Mouse (Mus musculus): ENCODE measurements around the gene Crispld2. TPM values are rescaled to one million over a fixed set of nuclear protein-coding genes. Genes with fewer than 3 reads are reported as not detected.

The Crispld2 gene
- total RNA-seq, 2 experiments from 2014 or later = 2.2 to 2.9 TPM

GRCm38 (mm10) chr8:120065611-120066010 is 73.4 kb downstream of the Crispld2 start:
- no peak for DNase-seq (ENCODE audit: low spot score in 2 of 2)

GRCm38 (mm10) chr8:120066226-120066625 is 74.0 kb downstream of the Crispld2 start:
- DNase-seq (ENCODE audit: low spot score in 2 of 2) = no peak

- no peak for DNase-seq (ENCODE audit: low spot score in 2 of 2)
Observed at GRCm38 (mm10) chr8:120067936-120068668, 75.9 kb downstream of the Crispld2 start.

GRCm38 (mm10) chr8:120071684-120072083 is 79.4 kb downstream of the Crispld2 start:
- DNase-seq (ENCODE audit: low spot score in 2 of 2) = peak; percentile 88 to 91

GRCm38 (mm10) chr8:120072259-120072658 is 80.0 kb downstream of the Crispld2 start:
- DNase-seq (ENCODE audit: low spot score in 2 of 2) = no peak

GRCm38 (mm10) chr8:120072827-120073226 is 80.6 kb downstream of the Crispld2 start:
- no peak for DNase-seq (ENCODE audit: low spot score in 2 of 2)

GRCm38 (mm10) chr8:120074516-120074915 is 82.3 kb downstream of the Crispld2 start:
- no peak for DNase-seq (ENCODE audit: low spot score in 2 of 2)

GRCm38 (mm10) chr8:120075347-120075746 is 83.1 kb downstream of the Crispld2 start:
- no peak for DNase-seq (ENCODE audit: low spot score in 2 of 2)

GRCm38 (mm10) chr8:120078080-120078479 is 85.8 kb downstream of the Crispld2 start:
- DNase-seq (ENCODE audit: low spot score in 2 of 2) = peak; percentile 75 to 86

- DNase-seq (ENCODE audit: low spot score in 2 of 2) = no peak
Observed at GRCm38 (mm10) chr8:120079361-120079760, 87.1 kb downstream of the Crispld2 start.

- peak; percentile 45 to 59 for DNase-seq (ENCODE audit: low spot score in 2 of 2)
Observed at GRCm38 (mm10) chr8:120083261-120083660, 91.0 kb downstream of the Crispld2 start.

- no peak for DNase-seq (ENCODE audit: low spot score in 2 of 2)
Observed at GRCm38 (mm10) chr8:120084783-120085182, 92.5 kb downstream of the Crispld2 start.

GRCm38 (mm10) chr8:120089511-120089910 is 97.3 kb downstream of the Crispld2 start:
- DNase-seq (ENCODE audit: low spot score in 2 of 2) = no peak

- no peak for DNase-seq (ENCODE audit: low spot score in 2 of 2)
Observed at GRCm38 (mm10) chr8:120091032-120091431, 98.8 kb downstream of the Crispld2 start.

- no peak for DNase-seq (ENCODE audit: low spot score in 2 of 2)
Observed at GRCm38 (mm10) chr8:120093103-120093502, 100.9 kb downstream of the Crispld2 start.

- DNase-seq (ENCODE audit: low spot score in 2 of 2) = no peak
Observed at GRCm38 (mm10) chr8:120094801-120095200, 102.6 kb downstream of the Crispld2 start.

GRCm38 (mm10) chr8:120096486-120096885 is 104.2 kb downstream of the Crispld2 start:
- DNase-seq (ENCODE audit: low spot score in 2 of 2) = no peak

GRCm38 (mm10) chr8:120100388-120101067 is 108.3 kb downstream of the Crispld2 start:
- DNase-seq (ENCODE audit: low spot score in 2 of 2) = peak; percentile 15 to 32

- peak; percentile 83 to 85 for DNase-seq (ENCODE audit: low spot score in 2 of 2)
Observed at GRCm38 (mm10) chr8:120101068-120101972, 109.1 kb downstream of the Crispld2 start, which contains the start of gene Zdhhc7. Gene Zdhhc7 (minus strand): TSS chr8:120101482.

All from layer of hippocampus, postnatal 10 days (tissue).